In genomic region chr1:41427853-41428252, GRCm38 (mm10) we compare ENCODE assay signal across 12 mouse cellular contexts.
DNase-seq lines count a peak whose midpoint lies in the region; ATAC-seq and TF ChIP-seq lines count a peak whose summit lies in the region.
"Had no signal": no experiment of that assay in that cellular context is flagged by ENCODE, and none has a peak within 500 bp of the region (broad histone marks: within the 10 kb centered on the region; RNA-seq: fewer than 3 reads in every experiment).

No protein-coding gene starts in this region.

- H3K4me2 ChIP-seq in heart, embryonic 13.5 days: peak overlapping the region; percentile 30
- H3K4me2 ChIP-seq: limb, embryonic 12.5 days; neural tube, embryonic 12.5 days had no signal

- TF ChIP-seq POLR2A in heart, adult 2 months (IDR thresholded peaks at IDR 0.05; ENCODE audit: insufficient read depth, low read depth, low read length): no peak

- no peaks in the 10 kb centered on the region for H3K9me3 ChIP-seq in heart, embryonic 13.5 days
- H3K9me3 ChIP-seq: limb, embryonic 12.5 days; neural tube, embryonic 12.5 days had no signal

- no peak overlapping the region for H3K9ac ChIP-seq in heart, embryonic 13.5 days
- no peak overlapping the region for H3K9ac ChIP-seq in heart, adult 2 months (ENCODE audit: low read depth, low read length)
- H3K9ac ChIP-seq: limb, embryonic 12.5 days; neural tube, embryonic 12.5 days had no signal

- ATAC-seq in heart, embryonic 13.5 days (ENCODE audit: extremely low read depth, insufficient number of reproducible peaks, low FRiP score, low TSS enrichment): no peak
- no peak for ATAC-seq in frontal cortex, adult (ENCODE audit: low TSS enrichment)

- H3K36me3 ChIP-seq in heart, embryonic 13.5 days: no peaks in the 10 kb centered on the region
- H3K36me3 ChIP-seq in heart, adult 2 months (ENCODE audit: control insufficient read depth, insufficient read depth, low read length): no peaks in the 10 kb centered on the region
- H3K36me3 ChIP-seq: limb, embryonic 12.5 days; neural tube, embryonic 12.5 days had no signal

- H3K27ac ChIP-seq in heart, embryonic 13.5 days (replicated peaks): no peak overlapping the region
- no peak overlapping the region for H3K27ac ChIP-seq in heart, adult 2 months
- H3K27ac ChIP-seq: layer of hippocampus, adult 2 months; limb, embryonic 12.5 days; neural tube, embryonic 12.5 days had no signal

- peaks cover 13% of the 10 kb centered on the region for H3K4me1 ChIP-seq in heart, embryonic 13.5 days
- no peaks in the 10 kb centered on the region for H3K4me1 ChIP-seq in heart, adult 2 months (ENCODE audit: control insufficient read depth, insufficient read depth, low read length)
- H3K4me1 ChIP-seq: limb, embryonic 12.5 days had no signal

- intact Hi-C loops in heart, adult 2 months (cut with DNase I): no loop called here

- H3K27me3 ChIP-seq in heart, embryonic 13.5 days (replicated peaks): no peaks in the 10 kb centered on the region
- H3K27me3 ChIP-seq in heart, adult 2 months (ENCODE audit: control insufficient read depth, insufficient read depth, low read length): no peaks in the 10 kb centered on the region
- H3K27me3 ChIP-seq: limb, embryonic 12.5 days; neural tube, embryonic 12.5 days had no signal

- TF ChIP-seq CTCF in heart, adult 2 months (IDR thresholded peaks at IDR 0.05): no peak

- DNase-seq in heart, adult 2 months: no peak
- DNase-seq in layer of hippocampus, adult 9-11 months: peak; percentile 7
- no peak for DNase-seq in layer of hippocampus, adult 8-10 months (ENCODE audit: low spot score in 2 of 2)
- DNase-seq in brain, adult 2 months (ENCODE audit: low read depth, low spot score): peak; percentile 18
- peak; percentile 4 for DNase-seq in lung, postnatal 36 days
- no peak for DNase-seq in testis, postnatal 10 days (ENCODE audit: low spot score)
- DNase-seq: B cell, adult 2 months had no signal

- TF ChIP-seq EP300 in heart, adult 2 months (IDR thresholded peaks at IDR 0.05; ENCODE audit: insufficient read depth, low read depth, low read length): no peak

- 44% methylated on average over 6 of the region's 6 CpGs for WGBS in heart, embryonic 13.5 days
- 27% methylated on average over 6 of the region's 6 CpGs for WGBS in heart, adult 2 months

- H3K79me2 ChIP-seq in heart, adult 2 months (replicated peaks; ENCODE audit: control insufficient read depth, insufficient read depth, low read length): no peaks in the 10 kb centered on the region

- no peak overlapping the region for H3K4me3 ChIP-seq in heart, embryonic 13.5 days
- H3K4me3 ChIP-seq in heart, adult 2 months: no peak overlapping the region
- H3K4me3 ChIP-seq: layer of hippocampus, adult 2 months; limb, embryonic 12.5 days; neural tube, embryonic 12.5 days had no signal

Comparison
In these comparisons a context has a peak if more than half of its experiments do, and no peak if none do; other contexts are left out.
1. DNase-seq: peak in layer of hippocampus, adult 9-11 months (single experiment), brain, adult 2 months (single experiment) and lung, postnatal 36 days (single experiment); none in heart, adult 2 months (0 of 2), layer of hippocampus, adult 8-10 months (0 of 2) and testis, postnatal 10 days (single experiment).